Mouse (Mus musculus): ENCODE measurements around the gene Plch2. TPM values are rescaled to one million over a fixed set of nuclear protein-coding genes. Genes with fewer than 3 reads are reported as not detected.
"Not testable (repeated sequence)": the region's sequence is repeated elsewhere in the genome, so short reads cannot be mapped to it uniquely, and the experiment has no call there.

The Plch2 gene
- polyA plus RNA-seq, 1 experiment, result 23.9 TPM

GRCm38 (mm10) chr4:155090147-155090546 is 33.6 kb upstream of the Plch2 start:
- no peak for TF ChIP-seq POLR2A (IDR thresholded peaks at IDR 0.05; ENCODE audit: borderline replicate concordance, extremely low read depth, low read depth, low read length)
- no peak for TF ChIP-seq CTCF (IDR thresholded peaks at IDR 0.05; ENCODE audit: insufficient read depth, low read length)
- DNase-seq, result no peak
- Histone ChIP-seq H3K4me3 (replicated peaks; ENCODE audit: extremely low read depth, low read depth, low read length) (no peak overlapping the region), H3K4me1 (ENCODE audit: control insufficient read depth, insufficient read depth, low read length) (peaks cover 4% of the 10 kb centered on the region; the same call in 1 of the 2 replicates)
- 94% methylated on average over 4 of the region's 4 CpGs for WGBS

- TF ChIP-seq CTCF (IDR thresholded peaks at IDR 0.05; ENCODE audit: insufficient read depth, low read length), result no peak
- TF ChIP-seq POLR2A (IDR thresholded peaks at IDR 0.05; ENCODE audit: borderline replicate concordance, extremely low read depth, low read depth, low read length), result no peak
- Histone ChIP-seq H3K4me3 (replicated peaks; ENCODE audit: extremely low read depth, low read depth, low read length) (no peak overlapping the region), H3K4me1 (ENCODE audit: control insufficient read depth, insufficient read depth, low read length) (peaks cover 4% of the 10 kb centered on the region; the same call in 1 of the 2 replicates)
- WGBS, result 85% methylated on average over 5 of the region's 5 CpGs
- DNase-seq, result no peak
Observed at GRCm38 (mm10) chr4:155089241-155089640, 32.7 kb upstream of the Plch2 start.

- peak; percentile 100 for DNase-seq
- Histone ChIP-seq H3K4me1 (ENCODE audit: control insufficient read depth, insufficient read depth, low read length) (peaks cover 4% of the 10 kb centered on the region; the same call in 1 of the 2 replicates), H3K4me3 (replicated peaks; ENCODE audit: extremely low read depth, low read depth, low read length) (peak within 1 kb of the TSS; percentile 93)
- TF ChIP-seq POLR2A (IDR thresholded peaks at IDR 0.05; ENCODE audit: borderline replicate concordance, extremely low read depth, low read depth, low read length), result peak; percentile 72; the same call in 1 of the 2 replicates
- TF ChIP-seq CTCF (IDR thresholded peaks at IDR 0.05; ENCODE audit: insufficient read depth, low read length), result no peak
- under 1% methylated on average over 80 of the region's 85 CpGs for WGBS
Observed at GRCm38 (mm10) chr4:155086108-155087024, 29.8 kb upstream of the Plch2 start, which contains the start of the genes Rer1 and Morn1. Gene Rer1 (minus strand): TSS chr4:155086382. Gene Morn1 (plus strand): TSS chr4:155086577.

GRCm38 (mm10) chr4:155085206-155086107 is 28.9 kb upstream of the Plch2 start:
- TF ChIP-seq CTCF (IDR thresholded peaks at IDR 0.05; ENCODE audit: insufficient read depth, low read length) (no peak), POLR2A (IDR thresholded peaks at IDR 0.05; ENCODE audit: borderline replicate concordance, extremely low read depth, low read depth, low read length) (no peak)
- no peak for DNase-seq
- peaks cover 4% of the 10 kb centered on the region; the same call in 1 of the 2 replicates for H3K4me1 ChIP-seq (ENCODE audit: control insufficient read depth, insufficient read depth, low read length)
- H3K4me3 ChIP-seq (replicated peaks; ENCODE audit: extremely low read depth, low read depth, low read length), result peak overlapping the region; percentile 82
- WGBS, result 4% methylated on average over 35 of the region's 35 CpGs

GRCm38 (mm10) chr4:155084351-155084750 is 27.8 kb upstream of the Plch2 start:
- no peak for DNase-seq
- WGBS, result 79% methylated on average over 7 of the region's 7 CpGs
- no peak overlapping the region for H3K4me3 ChIP-seq (replicated peaks; ENCODE audit: extremely low read depth, low read depth, low read length)
- H3K4me1 ChIP-seq (ENCODE audit: control insufficient read depth, insufficient read depth, low read length), result peaks cover 4% of the 10 kb centered on the region; the same call in 1 of the 2 replicates
- TF ChIP-seq POLR2A (IDR thresholded peaks at IDR 0.05; ENCODE audit: borderline replicate concordance, extremely low read depth, low read depth, low read length) (no peak), CTCF (IDR thresholded peaks at IDR 0.05; ENCODE audit: insufficient read depth, low read length) (no peak)

- Histone ChIP-seq H3K4me1 (ENCODE audit: control insufficient read depth, insufficient read depth, low read length) (peaks cover 4% of the 10 kb centered on the region; the same call in 1 of the 2 replicates), H3K4me3 (replicated peaks; ENCODE audit: extremely low read depth, low read depth, low read length) (no peak overlapping the region)
- no peak for DNase-seq
- TF ChIP-seq CTCF (IDR thresholded peaks at IDR 0.05; ENCODE audit: insufficient read depth, low read length), result no peak
- TF ChIP-seq POLR2A (IDR thresholded peaks at IDR 0.05; ENCODE audit: borderline replicate concordance, extremely low read depth, low read depth, low read length), result no peak
- 82% methylated on average over 4 of the region's 4 CpGs for WGBS
Observed at GRCm38 (mm10) chr4:155083553-155083952, 27.0 kb upstream of the Plch2 start.

GRCm38 (mm10) chr4:155079666-155080065 is 23.1 kb upstream of the Plch2 start:
- no peaks in the 10 kb centered on the region for H3K4me1 ChIP-seq (ENCODE audit: control insufficient read depth, insufficient read depth, low read length)
- WGBS, result 78% methylated on average over 6 of the region's 6 CpGs
- DNase-seq, result no peak
- no peak overlapping the region for H3K4me3 ChIP-seq (replicated peaks; ENCODE audit: extremely low read depth, low read depth, low read length)
- no peak for TF ChIP-seq CTCF (IDR thresholded peaks at IDR 0.05; ENCODE audit: insufficient read depth, low read length)
- no peak for TF ChIP-seq POLR2A (IDR thresholded peaks at IDR 0.05; ENCODE audit: borderline replicate concordance, extremely low read depth, low read depth, low read length)

GRCm38 (mm10) chr4:155078808-155079207 is 22.2 kb upstream of the Plch2 start:
- not testable (repeated sequence) for DNase-seq; H3K4me3 ChIP-seq (replicated peaks; ENCODE audit: extremely low read depth, low read depth, low read length)
- 72% methylated on average over 10 of the region's 10 CpGs for WGBS

GRCm38 (mm10) chr4:155076677-155077076 is 20.1 kb upstream of the Plch2 start:
- no peak for TF ChIP-seq CTCF (IDR thresholded peaks at IDR 0.05; ENCODE audit: insufficient read depth, low read length)
- no peak for TF ChIP-seq POLR2A (IDR thresholded peaks at IDR 0.05; ENCODE audit: borderline replicate concordance, extremely low read depth, low read depth, low read length)
- no peak overlapping the region for H3K4me3 ChIP-seq (replicated peaks; ENCODE audit: extremely low read depth, low read depth, low read length)
- no peaks in the 10 kb centered on the region for H3K4me1 ChIP-seq (ENCODE audit: control insufficient read depth, insufficient read depth, low read length)
- 65% methylated on average over 9 of the region's 9 CpGs for WGBS
- DNase-seq, result no peak

More at GRCm38 (mm10) chr4:155078808-155079207, 22.2 kb upstream of the Plch2 start:
- not testable (repeated sequence) for H3K4me1 ChIP-seq (ENCODE audit: control insufficient read depth, insufficient read depth, low read length)

All from lung, adult 2 months (tissue).